Mouse (Mus musculus) stomach, embryonic 16.5 days (tissue): Measurements from ENCODE around the gene Slc22a15. TPM values are rescaled to one million over a fixed set of nuclear protein-coding genes. Genes with fewer than 3 reads are reported as not detected.

Experiments
- ATAC-seq: fragments of 200-750 bp; cut with Nextera tagmentation; 2 replicates; pipeline ENCODE4 v1.8.0; 2017; ENCODE audit warnings: moderate number of reproducible peaks, moderate TSS enrichment; ENCODE audit not compliant: insufficient read depth, low FRiP score
- H3K27ac ChIP-seq: fragments of 300-500 bp; sonication (generic); 2 replicates; pipeline ENCODE4 v1.5.1; 2014; ENCODE audit warnings: low read length
- H3K27me3 ChIP-seq: fragments of 300-500 bp; sonication (generic); 2 replicates; pipeline ENCODE4 v1.6.1; 2014; ENCODE audit warnings: low read length, control low read depth, mixed read lengths; ENCODE audit not compliant: control insufficient read depth, insufficient read depth
- H3K36me3 ChIP-seq: fragments of 300-500 bp; sonication (generic); 2 replicates; pipeline ENCODE4 v1.6.1; 2014; ENCODE audit warnings: low read length; ENCODE audit not compliant: control insufficient read depth, insufficient read depth
- H3K4me1 ChIP-seq: fragments of 300-500 bp; sonication (generic); 2 replicates; pipeline ENCODE4 v1.6.1; 2014; ENCODE audit warnings: low read length, control low read depth, mixed read lengths; ENCODE audit not compliant: control insufficient read depth, insufficient read depth
- H3K4me2 ChIP-seq: fragments of 300-500 bp; sonication (generic); 2 replicates; pipeline ENCODE4 v1.6.1; 2014; ENCODE audit warnings: low read depth, low read length, mixed read lengths
- H3K4me3 ChIP-seq: fragments of 300-500 bp; sonication (generic); replicated peaks from 2 replicates; pipeline ENCODE4 v1.5.1; 2014; ENCODE audit warnings: mild to moderate bottlenecking, low read length
- H3K9ac ChIP-seq: fragments of 300-500 bp; sonication (generic); 2 replicates; pipeline ENCODE4 v1.6.1; 2014; ENCODE audit warnings: low read length
- H3K9me3 ChIP-seq: fragments of 300-500 bp; sonication (generic); replicated peaks from 2 replicates; pipeline ENCODE4 v1.6.1; 2016; ENCODE audit warnings: low read length, control low read depth; ENCODE audit not compliant: control insufficient read depth
- WGBS: fragments of 180-500 bp; shearing (Covaris S2); extraction: QIAGEN DNeasy Blood & Tissue Kit; methylation state at CpG from one replicate; pipeline ENCODE4 v1.1.7; 2014; 5-methylcytosine and 5-hydroxymethylcytosine counted together
- polyA plus RNA-seq: library from polyadenylated mRNA; unstranded; fragments of >200 nt; fragmentation: Nextera tagmentation; extraction: Ambion mirVana; gene quantifications from 2 replicates; pipeline ENCODE4 v1.2.1, GENCODE M21; 2015

Slc22a15 gene
- polyA plus RNA-seq, 1 experiment from 2014 or later: 4.5 TPM

DNA sequence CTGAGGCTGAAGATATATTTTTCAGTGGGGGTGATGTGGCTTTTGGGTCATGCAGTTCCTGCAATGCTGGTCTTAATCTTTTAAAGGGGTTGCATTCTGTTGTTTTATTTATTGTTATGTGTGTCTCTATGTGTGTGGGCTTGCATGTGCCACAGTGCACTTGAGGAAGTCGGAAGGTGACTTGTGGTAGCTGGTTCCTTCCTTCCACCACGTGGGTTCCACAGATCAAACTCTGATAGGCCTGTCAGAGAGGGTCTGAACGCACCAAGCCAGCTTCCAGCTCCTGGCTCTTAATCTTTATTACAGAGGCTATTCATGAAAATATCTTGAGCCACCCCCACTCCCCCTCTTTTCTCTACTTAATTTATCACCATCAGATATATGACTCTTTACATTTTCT lies 40.4 kb downstream of the Slc22a15 start:
- H3K9me3 ChIP-seq: no peaks in the 10 kb centered on the region
- no peak overlapping the region for H3K4me3 ChIP-seq
- H3K27ac ChIP-seq: no peak overlapping the region
- ATAC-seq: no peak
- H3K36me3 ChIP-seq: no peaks in the 10 kb centered on the region
- H3K9ac ChIP-seq: no peak overlapping the region
- WGBS: 51% methylated on average over 3 of the region's 3 CpGs
- no peaks in the 10 kb centered on the region for H3K27me3 ChIP-seq
- peaks cover 10% of the 10 kb centered on the region for H3K4me1 ChIP-seq
- no peak overlapping the region for H3K4me2 ChIP-seq

DNA sequence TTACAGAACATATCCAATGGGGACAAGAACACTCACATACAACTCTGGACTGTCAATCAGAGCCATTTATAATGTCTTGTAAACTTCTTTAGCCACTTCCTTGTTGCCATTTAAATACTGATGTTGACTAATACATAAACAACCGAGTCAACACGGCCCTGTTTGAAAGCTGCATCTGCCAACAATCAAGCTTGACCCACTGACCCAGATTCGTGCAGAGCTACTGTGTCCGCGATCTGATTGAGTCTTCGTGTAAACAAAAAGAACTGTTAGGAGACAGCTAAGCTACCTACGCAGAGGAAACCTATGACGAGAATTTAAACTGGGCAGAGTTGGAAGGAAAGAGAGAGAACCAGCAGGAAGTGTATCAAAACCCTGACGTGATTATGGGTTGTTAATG lies 42.5 kb downstream of the Slc22a15 start:
- Histone ChIP-seq H3K9ac (no peak overlapping the region), H3K27me3 (no peaks in the 10 kb centered on the region), H3K27ac (no peak overlapping the region), H3K4me3 (no peak overlapping the region), H3K4me2 (no peak overlapping the region), H3K4me1 (peaks cover 10% of the 10 kb centered on the region), H3K9me3 (no peaks in the 10 kb centered on the region), H3K36me3 (no peaks in the 10 kb centered on the region)
- ATAC-seq: no peak
- WGBS: 32% methylated on average over 9 of the region's 9 CpGs

DNA sequence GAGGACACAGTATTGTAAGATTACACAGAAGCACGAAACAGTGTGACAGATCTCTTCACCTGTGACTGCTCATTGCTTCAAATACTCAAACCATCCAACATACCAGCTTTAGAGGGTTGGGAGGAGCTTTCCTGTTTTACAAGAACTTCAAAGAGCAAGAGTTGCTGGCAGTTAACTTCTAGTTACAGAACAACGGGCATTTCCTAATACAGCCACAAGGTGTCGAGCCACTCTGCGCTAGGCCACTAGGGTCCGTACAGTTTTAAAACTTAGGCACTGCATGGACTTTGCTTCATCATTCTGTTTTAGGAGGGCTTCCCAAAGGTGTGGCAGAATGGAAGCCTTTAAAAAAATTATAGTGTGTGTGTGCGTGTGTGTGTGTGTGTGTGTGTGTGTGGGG lies 43.4 kb downstream of the Slc22a15 start:
- Histone ChIP-seq H3K9ac (no peak overlapping the region), H3K27me3 (no peaks in the 10 kb centered on the region), H3K4me1 (peaks cover 6% of the 10 kb centered on the region), H3K4me3 (no peak overlapping the region), H3K36me3 (no peaks in the 10 kb centered on the region), H3K27ac (no peak overlapping the region), H3K9me3 (no peaks in the 10 kb centered on the region), H3K4me2 (no peak overlapping the region)
- no peak for ATAC-seq
- 71% methylated on average over 6 of the region's 6 CpGs for WGBS

DNA sequence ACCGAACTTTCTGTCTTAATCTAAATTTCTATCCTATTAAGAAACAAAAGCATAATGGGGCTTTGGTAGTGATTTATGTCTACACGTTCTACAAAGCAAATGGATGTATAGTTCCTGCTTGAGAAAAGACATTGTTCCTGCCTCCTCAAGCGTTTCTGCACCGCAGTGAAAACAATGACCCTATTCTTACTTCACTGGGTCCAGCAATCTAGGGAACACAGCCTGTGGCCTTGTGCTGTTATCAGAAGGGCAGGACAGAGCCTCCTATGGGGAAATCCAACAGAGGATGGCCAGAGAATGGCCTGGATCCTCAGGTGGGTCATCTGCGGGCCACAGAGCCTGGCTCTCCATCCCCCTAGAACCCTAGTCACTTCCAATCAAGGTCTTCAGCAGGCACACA lies 46.1 kb downstream of the Slc22a15 start:
- no peak for ATAC-seq
- no peak overlapping the region for H3K27ac ChIP-seq
- WGBS: 66% methylated on average over 5 of the region's 5 CpGs

DNA sequence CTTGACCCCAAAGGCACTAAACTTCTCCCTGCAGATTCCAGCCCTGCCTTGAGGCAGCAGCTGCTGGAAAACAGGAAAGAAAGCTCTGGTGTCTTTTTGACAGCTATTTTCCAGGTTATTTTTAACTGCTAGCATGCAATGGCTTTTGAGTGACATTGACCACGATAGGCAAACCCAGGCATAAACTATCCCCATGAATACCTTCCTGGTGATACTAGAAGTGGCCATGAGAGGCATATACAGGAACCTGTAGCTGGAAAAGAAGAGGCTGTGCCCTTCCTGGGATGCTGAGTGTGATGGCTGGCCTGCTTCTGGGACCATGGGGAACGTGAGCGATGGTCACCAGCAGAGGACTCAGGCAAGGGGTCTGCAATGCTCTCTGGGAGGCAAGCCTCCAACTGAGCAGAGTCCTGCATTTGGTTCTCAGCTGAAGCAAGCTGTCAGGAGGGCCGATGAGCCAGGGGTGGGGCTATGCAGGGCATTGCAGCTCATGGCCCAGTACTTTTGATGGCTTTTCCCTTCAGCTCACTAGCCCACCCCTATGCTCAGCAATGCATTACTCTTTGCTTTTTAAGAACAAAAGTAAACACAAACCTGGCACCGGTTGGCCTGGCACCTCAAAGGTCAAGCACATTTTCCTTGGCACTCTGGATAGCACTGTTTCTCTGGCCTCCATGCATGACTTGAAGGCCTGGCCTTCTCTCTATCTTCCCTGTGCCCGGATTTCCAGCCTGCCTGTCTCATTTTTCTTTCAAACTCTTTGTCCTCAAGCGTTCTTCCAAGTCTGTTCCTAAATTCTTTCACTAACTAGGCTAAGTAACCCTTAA lies 47.6 kb downstream of the Slc22a15 start:
- 67% methylated on average over 7 of the region's 7 CpGs for WGBS
- no peaks in the 10 kb centered on the region for H3K9me3 ChIP-seq
- H3K4me3 ChIP-seq: no peak overlapping the region
- no peak for ATAC-seq
- no peaks in the 10 kb centered on the region for H3K4me1 ChIP-seq
- H3K27ac ChIP-seq: peak overlapping the region; percentile 3; the same call in 1 of the 2 replicates
- H3K36me3 ChIP-seq: no peaks in the 10 kb centered on the region
- no peaks in the 10 kb centered on the region for H3K27me3 ChIP-seq
- H3K9ac ChIP-seq: no peak overlapping the region
- H3K4me2 ChIP-seq: no peak overlapping the region

More for the DNA sequence above, 46.1 kb downstream of the Slc22a15 start:
- Histone ChIP-seq H3K9ac (no peak overlapping the region), H3K4me1 (no peaks in the 10 kb centered on the region), H3K9me3 (no peaks in the 10 kb centered on the region), H3K4me2 (no peak overlapping the region), H3K36me3 (no peaks in the 10 kb centered on the region), H3K27me3 (no peaks in the 10 kb centered on the region), H3K4me3 (no peak overlapping the region)

DNA sequence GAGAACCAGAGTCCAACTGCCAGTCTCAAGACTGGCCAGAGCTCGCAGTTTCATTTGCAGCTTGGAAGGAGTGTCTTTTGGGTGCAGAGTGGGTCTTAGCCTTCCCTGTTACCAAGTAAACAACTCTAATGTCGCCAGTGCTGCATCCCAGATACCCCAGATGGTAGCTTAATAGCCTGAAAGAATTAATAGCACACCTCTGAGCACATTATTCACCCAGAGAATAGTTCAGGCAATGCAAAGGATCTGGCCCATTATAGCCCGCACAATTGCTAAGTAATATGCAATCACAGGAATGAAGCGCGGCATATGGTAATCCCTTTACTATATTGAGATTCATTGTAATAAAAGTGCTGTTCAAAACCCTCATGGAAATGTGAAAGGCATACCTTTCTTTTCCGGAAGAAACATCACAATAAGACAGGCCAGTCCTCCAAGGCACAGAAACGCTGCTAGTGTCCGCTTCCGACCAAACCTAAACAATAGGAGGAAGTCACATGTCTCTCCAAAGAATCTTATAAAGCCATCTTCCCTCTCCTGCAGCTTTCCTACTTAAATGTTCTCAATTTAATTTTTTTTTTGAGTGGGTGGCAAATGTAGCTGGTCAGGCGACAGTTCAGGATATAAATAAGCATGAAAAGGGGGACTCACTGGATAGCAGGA lies 48.9 kb downstream of the Slc22a15 start:
- Histone ChIP-seq H3K4me2 (no peak overlapping the region), H3K36me3 (no peaks in the 10 kb centered on the region), H3K4me1 (no peaks in the 10 kb centered on the region), H3K9me3 (no peaks in the 10 kb centered on the region), H3K27me3 (no peaks in the 10 kb centered on the region), H3K9ac (no peak overlapping the region), H3K27ac (0 out of 2 replicates have a peak overlapping the region, but pooled peaks have one; percentile 25), H3K4me3 (no peak overlapping the region)
- no peak for ATAC-seq
- 76% methylated on average over 10 of the region's 10 CpGs for WGBS

DNA sequence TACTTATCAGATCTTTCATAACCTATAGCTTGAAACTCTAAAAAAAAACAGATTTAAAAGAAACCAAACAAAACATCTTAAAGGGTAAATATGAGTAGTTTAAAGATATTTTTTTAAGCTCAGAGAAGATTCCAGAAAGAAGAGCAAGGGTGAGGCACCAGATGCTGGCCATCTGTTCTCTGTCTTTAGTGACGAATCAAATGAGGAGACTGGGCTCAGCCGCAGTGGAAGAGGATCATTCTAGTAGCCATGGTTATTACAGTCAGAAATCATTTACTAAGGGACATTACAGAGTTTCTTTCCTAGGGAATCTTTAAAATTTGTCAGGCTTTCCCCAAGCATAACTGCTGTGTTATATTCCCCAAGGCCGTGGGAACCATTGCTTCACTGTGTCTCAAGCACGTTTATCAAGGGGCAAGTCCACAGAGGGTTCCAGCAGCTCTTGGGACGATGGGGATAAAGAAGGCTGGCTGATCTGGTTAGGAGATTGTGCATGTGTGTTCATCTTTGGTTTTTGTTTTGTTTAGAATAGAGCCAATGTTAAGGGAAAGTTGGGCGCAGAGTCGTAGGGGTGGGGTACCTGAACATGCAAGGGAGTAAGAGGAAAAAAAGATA lies 51.1 kb downstream of the Slc22a15 start:
- no peak for ATAC-seq
- H3K4me1 ChIP-seq: no peaks in the 10 kb centered on the region
- no peaks in the 10 kb centered on the region for H3K36me3 ChIP-seq
- no peaks in the 10 kb centered on the region for H3K27me3 ChIP-seq
- no peak overlapping the region for H3K27ac ChIP-seq
- H3K4me2 ChIP-seq: no peak overlapping the region
- no peak overlapping the region for H3K4me3 ChIP-seq
- WGBS: 73% methylated on average over 7 of the region's 7 CpGs
- H3K9me3 ChIP-seq: no peaks in the 10 kb centered on the region
- H3K9ac ChIP-seq: no peak overlapping the region

DNA sequence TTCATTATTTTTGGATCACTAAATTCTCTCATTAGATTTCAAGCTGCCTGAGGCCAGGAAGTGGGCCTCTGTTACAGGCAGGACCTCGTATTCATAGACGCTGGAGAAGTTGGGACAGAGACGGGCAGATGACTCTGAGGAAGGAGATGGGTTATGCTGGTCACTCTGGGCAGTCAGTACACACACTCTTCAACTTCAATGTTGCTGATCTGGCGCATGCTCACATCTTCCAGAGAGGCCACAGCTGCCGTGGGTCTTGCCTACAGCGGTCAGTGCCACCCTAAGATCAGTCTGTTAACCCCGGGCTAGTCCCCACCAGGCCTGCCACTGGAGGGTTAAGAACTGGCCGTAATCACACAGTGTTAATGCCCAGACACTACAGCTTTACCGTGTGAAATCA lies 52.3 kb downstream of the Slc22a15 start:
- 89% methylated on average over 9 of the region's 9 CpGs for WGBS
- Histone ChIP-seq H3K4me2 (no peak overlapping the region), H3K9ac (no peak overlapping the region), H3K27me3 (no peaks in the 10 kb centered on the region), H3K36me3 (no peaks in the 10 kb centered on the region), H3K4me3 (no peak overlapping the region), H3K9me3 (no peaks in the 10 kb centered on the region), H3K27ac (no peak overlapping the region), H3K4me1 (no peaks in the 10 kb centered on the region)
- ATAC-seq: no peak

DNA sequence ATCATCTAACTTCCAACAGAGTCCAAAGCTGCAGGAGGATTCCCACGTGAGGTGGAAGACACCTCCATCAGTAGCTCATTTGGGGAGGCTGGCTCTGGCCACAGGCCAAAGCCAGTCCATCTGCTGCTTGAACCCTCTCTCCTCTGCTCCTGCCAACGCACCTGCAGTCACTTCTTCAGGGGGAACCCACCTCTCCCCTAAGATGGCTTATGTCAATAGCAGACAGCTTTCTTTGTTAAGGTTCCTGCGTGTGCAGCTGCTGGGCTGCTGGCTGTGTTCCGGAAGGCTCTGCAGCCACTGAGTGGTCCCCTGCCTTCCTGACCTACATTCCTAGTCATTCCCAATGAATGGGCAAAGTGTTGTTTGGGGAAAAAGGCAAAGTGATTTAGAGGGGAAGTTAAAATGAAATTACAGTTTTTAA lies 57.2 kb downstream of the Slc22a15 start:
- no peak overlapping the region for H3K4me3 ChIP-seq
- H3K27ac ChIP-seq: no peak overlapping the region
- WGBS: 53% methylated on average over 4 of the region's 4 CpGs
- H3K36me3 ChIP-seq: no peaks in the 10 kb centered on the region
- ATAC-seq: no peak
- no peaks in the 10 kb centered on the region for H3K9me3 ChIP-seq
- no peaks in the 10 kb centered on the region for H3K27me3 ChIP-seq
- H3K4me2 ChIP-seq: no peak overlapping the region
- no peak overlapping the region for H3K9ac ChIP-seq
- no peaks in the 10 kb centered on the region for H3K4me1 ChIP-seq
